Comparison of ENCODE assay signal across 8 mouse cellular contexts in the genomic region with DNA sequence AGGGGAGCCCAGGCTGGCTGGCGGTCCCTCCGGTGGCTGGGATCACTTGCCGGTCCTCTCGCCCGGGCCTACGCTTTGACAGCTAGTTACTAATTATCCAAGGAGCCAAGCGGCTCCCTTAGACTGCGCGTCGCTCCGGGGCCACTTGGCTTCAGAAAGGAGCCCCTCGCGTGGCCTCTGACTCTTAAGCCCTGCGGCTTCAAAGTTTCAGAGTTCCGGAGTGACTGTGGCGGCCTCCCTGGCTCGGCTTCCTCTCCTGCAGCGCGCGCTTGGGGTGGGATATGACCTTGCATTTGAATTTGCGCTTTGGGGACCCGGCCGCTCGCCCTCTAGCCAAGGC. TPM values are rescaled to one million over a fixed set of nuclear protein-coding genes. Genes with fewer than 3 reads are reported as not detected.
DNase-seq lines count a peak whose midpoint lies in the region; ATAC-seq and TF ChIP-seq lines count a peak whose summit lies in the region.

No protein-coding gene starts in this region.

- TF ChIP-seq CTCF in gastrocnemius, adult 2 months (IDR thresholded peaks at IDR 0.05): no peak

- H3K27me3 ChIP-seq in lung, embryonic 16.5 days (ENCODE audit: control insufficient read depth, insufficient read depth, low read depth, low read length): peaks cover 39% of the 10 kb centered on the region

- H3K4me2 ChIP-seq in lung, embryonic 16.5 days (ENCODE audit: low read depth, low read length): peak overlapping the region; percentile 54

- H3K9ac ChIP-seq in lung, embryonic 16.5 days (ENCODE audit: low read length): peak overlapping the region; percentile 80

- intact Hi-C loops in gastrocnemius, adult 2 months (cut with DNase I): no loop called here

- H3K4me1 ChIP-seq in lung, embryonic 16.5 days (replicated peaks; ENCODE audit: control insufficient read depth, insufficient read depth, low read length): no peaks in the 10 kb centered on the region

- peak overlapping the region; percentile 91 for H3K27ac ChIP-seq in lung, embryonic 16.5 days (ENCODE audit: low read length)
- no peak overlapping the region for H3K27ac ChIP-seq in gastrocnemius, adult 2 months

- no peaks in the 10 kb centered on the region for H3K9me3 ChIP-seq in lung, embryonic 16.5 days (ENCODE audit: control insufficient read depth, low read length)

- ATAC-seq in common myeloid progenitor, adult 5-6 weeks (replicated peaks; ENCODE audit: low read depth, poor library complexity, severe bottlenecking): peak; percentile 42; the same call in 1 of the 2 replicates
- 0 out of 2 replicates have a peak, but pooled peaks have one; percentile 20 for ATAC-seq in lung, embryonic 16.5 days (ENCODE audit: low read depth)
- no peak for ATAC-seq in monocyte, adult 5-6 weeks (replicated peaks; ENCODE audit: insufficient number of reproducible peaks, low FRiP score, low TSS enrichment, poor library complexity, severe bottlenecking)

- peak overlapping the region; percentile 58 for H3K4me3 ChIP-seq in lung, embryonic 16.5 days (ENCODE audit: low read length)
- H3K4me3 ChIP-seq in gastrocnemius, adult 2 months: no peak overlapping the region; the same call in 1 of the 2 replicates

- WGBS in lung, embryonic 16.5 days: 1% methylated on average over 24 of the region's 24 CpGs

- peak; percentile 88 for DNase-seq in heart, adult 11 months
- DNase-seq in heart, postnatal 4 days: no peak
- DNase-seq in kidney, adult 9 months: peak; percentile 84
- DNase-seq in gastrocnemius, adult 2 months: no peak
- DNase-seq in right cerebral cortex, adult 18-20 months: no peak

- no peaks in the 10 kb centered on the region for H3K36me3 ChIP-seq in lung, embryonic 16.5 days (ENCODE audit: control insufficient read depth, insufficient read depth, low read length)

RNA-seq across cellular contexts. Expression of a gene that starts 2.1 kb away (rescaled TPM):
- not detected for total RNA-seq in heart, postnatal 4 days (2021)
- not detected in 2 replicates for total RNA-seq in common myeloid progenitor, adult 5-6 weeks (2017)
- 9.1 and 11.7 TPM in 2 replicates for polyA plus RNA-seq in lung, embryonic 16.5 days (2015; fragmentation: Nextera tagmentation; extraction: Ambion mirVana)
- total RNA-seq in monocyte, adult 5-6 weeks (2017): not detected in 3 replicates
- not detected for total RNA-seq in gastrocnemius, adult 2 months (2021)

Comparison
In these comparisons a context has a peak if more than half of its experiments do, and no peak if none do; other contexts are left out.
1. DNase-seq: peak in heart, adult 11 months (single experiment) and kidney, adult 9 months (single experiment); none in heart, postnatal 4 days (single experiment), gastrocnemius, adult 2 months (single experiment) and right cerebral cortex, adult 18-20 months (single experiment).